Mouse (Mus musculus) midbrain, embryonic 12.5 days (tissue): ENCODE measurements around the gene Aurkaip1. TPM values are rescaled to one million over a fixed set of nuclear protein-coding genes. Genes with fewer than 3 reads are reported as not detected.
A peak's percentile ranks its signal among the peaks of the same experiment; 100 is the strongest.

Experiments used
- ATAC-seq: fragments of 200-750 bp; cut with Nextera tagmentation; 2 replicates; pipeline ENCODE4 v1.8.0; 2017; ENCODE audit warnings: low read depth, moderate TSS enrichment, moderate library complexity; ENCODE audit not compliant: low FRiP score
- H3K27ac ChIP-seq: fragments of 300-500 bp; sonication (generic); replicated peaks from 2 replicates; pipeline ENCODE4 v1.5.1; 2016; ENCODE audit warnings: mild to moderate bottlenecking
- H3K27me3 ChIP-seq: fragments of 300-500 bp; sonication (generic); 2 replicates; pipeline ENCODE4 v1.6.1; 2016; ENCODE audit warnings: mild to moderate bottlenecking
- H3K36me3 ChIP-seq: fragments of 300-500 bp; sonication (generic); 2 replicates; pipeline ENCODE4 v1.6.1; 2016
- H3K4me1 ChIP-seq: fragments of 300-500 bp; sonication (generic); 2 replicates; pipeline ENCODE4 v1.6.1; 2016
- H3K4me2 ChIP-seq: fragments of 300-500 bp; sonication (generic); replicated peaks from 2 replicates; pipeline ENCODE4 v1.6.1; 2016; ENCODE audit warnings: mild to moderate bottlenecking, moderate library complexity
- H3K4me3 ChIP-seq: fragments of 300-500 bp; sonication (generic); 2 replicates; pipeline ENCODE4 v1.5.1; 2016; ENCODE audit warnings: mild to moderate bottlenecking
- H3K9ac ChIP-seq: fragments of 300-500 bp; sonication (generic); replicated peaks from 2 replicates; pipeline ENCODE4 v1.6.1; 2016; ENCODE audit warnings: mild to moderate bottlenecking, moderate library complexity
- H3K9me3 ChIP-seq: fragments of 300-500 bp; sonication (generic); 2 replicates; pipeline ENCODE4 v1.6.1; 2016; ENCODE audit warnings: mild to moderate bottlenecking
- WGBS: fragments of 180-500 bp; shearing (Covaris S2); methylation state at CpG from one replicate; pipeline ENCODE4 v1.1.7; 2016; 5-methylcytosine and 5-hydroxymethylcytosine counted together
- polyA plus RNA-seq: library from polyadenylated mRNA; unstranded; fragments of >200 nt; fragmentation: Nextera tagmentation; extraction: Ambion mirVana; gene quantifications from 2 replicates; pipeline ENCODE4 v1.2.1, GENCODE M21; 2016

Gene Aurkaip1
- polyA plus RNA-seq, 1 experiment from 2014 or later: 136 TPM

DNA sequence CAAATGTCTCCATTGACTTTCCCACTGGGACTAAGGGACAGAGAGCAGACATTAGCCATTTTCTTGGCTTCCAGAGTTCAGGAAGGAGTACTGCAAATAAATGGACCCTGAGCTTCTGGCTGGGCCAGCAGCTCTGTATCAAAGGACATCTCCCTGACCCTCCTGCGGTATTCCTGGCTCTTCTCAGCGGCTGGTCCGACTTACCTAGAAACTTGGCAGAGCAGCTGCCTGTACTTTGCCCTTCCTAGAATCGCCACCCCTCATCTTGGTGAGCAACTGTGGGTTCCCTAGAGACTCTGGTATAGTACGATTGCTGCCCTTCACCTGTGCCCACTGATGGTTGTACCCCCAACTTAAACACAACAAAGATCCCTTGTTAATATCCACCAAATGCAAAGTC lies 12.2 kb downstream of the Aurkaip1 start:
- Histone ChIP-seq H3K4me3 (no peak overlapping the region), H3K9me3 (no peaks in the 10 kb centered on the region), H3K4me2 (no peak overlapping the region), H3K27ac (no peak overlapping the region), H3K9ac (no peak overlapping the region), H3K27me3 (peaks cover 14% of the 10 kb centered on the region), H3K4me1 (peaks cover 40% of the 10 kb centered on the region), H3K36me3 (0 out of 2 replicates have a peak, but pooled peaks cover 5% of the 10 kb centered on the region)
- ATAC-seq: no peak
- 95% methylated on average over 5 of the region's 5 CpGs for WGBS

DNA sequence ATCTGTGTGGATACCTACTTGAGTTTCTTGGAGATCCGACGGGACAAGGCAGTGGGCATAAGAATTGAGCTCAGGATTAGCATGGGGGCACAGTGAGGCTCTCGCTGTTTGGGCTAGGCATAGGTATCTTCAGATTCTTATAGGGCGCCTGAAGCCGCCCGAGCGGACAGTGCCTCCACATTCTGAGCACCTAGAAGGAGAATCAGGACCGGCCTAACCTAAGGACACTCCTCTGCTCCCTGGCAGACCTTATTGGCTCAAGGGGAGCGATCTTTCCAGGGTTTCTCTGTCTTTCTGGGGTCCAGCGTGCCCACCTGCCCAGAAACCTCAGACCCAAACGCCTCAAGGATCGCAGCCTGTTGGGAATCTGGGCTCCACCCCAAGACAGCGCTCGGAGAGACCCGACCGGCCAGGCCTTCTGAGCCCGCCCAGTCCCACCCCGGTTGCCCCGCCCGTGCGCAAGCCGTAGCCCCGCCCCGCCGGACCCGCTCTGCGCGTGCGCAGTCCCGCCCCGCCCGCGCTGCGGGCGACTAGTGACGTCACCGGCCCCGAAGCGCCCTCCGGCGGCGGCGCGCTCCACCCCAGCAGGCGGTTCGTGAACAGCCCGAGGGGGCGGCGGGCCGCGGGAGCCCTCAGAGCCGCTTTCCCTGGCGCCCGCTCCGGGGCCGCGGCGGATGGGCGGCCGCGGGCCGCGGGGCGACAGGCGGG lies 16.0 kb downstream of the Aurkaip1 start, which contains the start of gene Dvl1:
Gene Dvl1 (plus strand): TSS at position 532 of the 708 bp plus-strand sequence.
- H3K9ac ChIP-seq: peak within 1 kb of the TSS; percentile 90
- ATAC-seq: peak; percentile 91
- peak within 1 kb of the TSS; percentile 96 for H3K4me2 ChIP-seq
- H3K27me3 ChIP-seq: peaks cover under 1% of the 10 kb centered on the region
- no peaks in the 10 kb centered on the region for H3K9me3 ChIP-seq
- WGBS: 3% methylated on average over 35 of the region's 65 CpGs
- H3K4me1 ChIP-seq: peaks cover 31% of the 10 kb centered on the region
- H3K27ac ChIP-seq: peak within 1 kb of the TSS; percentile 77
- H3K4me3 ChIP-seq: peak within 1 kb of the TSS; percentile 85
- H3K36me3 ChIP-seq: 0 out of 2 replicates have a peak, but pooled peaks cover 5% of the 10 kb centered on the region

DNA sequence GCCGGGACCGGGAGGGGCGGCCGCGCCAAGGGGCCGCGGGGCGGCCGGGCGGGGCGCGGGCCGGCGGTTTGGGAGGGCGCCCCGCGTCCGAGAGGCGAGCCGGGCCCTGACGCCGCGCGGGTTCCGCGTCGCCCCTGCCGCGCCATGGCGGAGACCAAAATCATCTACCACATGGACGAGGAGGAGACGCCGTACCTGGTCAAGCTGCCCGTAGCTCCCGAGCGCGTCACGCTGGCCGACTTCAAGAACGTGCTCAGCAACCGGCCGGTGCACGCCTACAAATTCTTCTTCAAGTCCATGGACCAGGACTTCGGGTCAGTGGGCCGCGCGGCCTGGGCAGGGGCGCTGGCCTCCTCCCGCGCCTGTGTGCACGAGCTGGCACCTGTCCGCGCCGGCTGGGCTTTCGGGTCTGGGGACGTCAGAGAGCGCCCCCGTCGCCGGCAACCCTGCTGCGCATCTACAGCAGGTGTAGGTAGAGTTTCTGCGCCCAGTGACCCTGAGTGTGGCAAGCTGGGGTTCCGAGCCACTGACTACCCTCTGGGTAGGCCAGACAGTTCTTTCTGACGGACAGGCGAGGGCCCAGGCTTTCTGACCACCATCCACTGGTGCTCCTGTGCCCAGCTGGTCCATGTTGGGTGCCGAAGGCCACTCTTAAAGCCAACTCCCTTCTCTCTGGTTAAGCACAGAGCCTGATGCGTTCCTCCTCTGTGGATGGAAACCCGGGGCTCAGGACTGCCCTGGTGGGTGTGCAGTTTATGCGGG lies 16.7 kb downstream of the Aurkaip1 start:
- Histone ChIP-seq H3K4me1 (peaks cover 31% of the 10 kb centered on the region), H3K27me3 (no peaks in the 10 kb centered on the region), H3K4me2 (peak overlapping the region; percentile 96), H3K27ac (peak overlapping the region; percentile 69), H3K9ac (peak overlapping the region; percentile 90), H3K9me3 (no peaks in the 10 kb centered on the region), H3K36me3 (0 out of 2 replicates have a peak, but pooled peaks cover 5% of the 10 kb centered on the region), H3K4me3 (peak overlapping the region; percentile 85)
- ATAC-seq: peak; percentile 32
- 2% methylated on average over 41 of the region's 69 CpGs for WGBS

DNA sequence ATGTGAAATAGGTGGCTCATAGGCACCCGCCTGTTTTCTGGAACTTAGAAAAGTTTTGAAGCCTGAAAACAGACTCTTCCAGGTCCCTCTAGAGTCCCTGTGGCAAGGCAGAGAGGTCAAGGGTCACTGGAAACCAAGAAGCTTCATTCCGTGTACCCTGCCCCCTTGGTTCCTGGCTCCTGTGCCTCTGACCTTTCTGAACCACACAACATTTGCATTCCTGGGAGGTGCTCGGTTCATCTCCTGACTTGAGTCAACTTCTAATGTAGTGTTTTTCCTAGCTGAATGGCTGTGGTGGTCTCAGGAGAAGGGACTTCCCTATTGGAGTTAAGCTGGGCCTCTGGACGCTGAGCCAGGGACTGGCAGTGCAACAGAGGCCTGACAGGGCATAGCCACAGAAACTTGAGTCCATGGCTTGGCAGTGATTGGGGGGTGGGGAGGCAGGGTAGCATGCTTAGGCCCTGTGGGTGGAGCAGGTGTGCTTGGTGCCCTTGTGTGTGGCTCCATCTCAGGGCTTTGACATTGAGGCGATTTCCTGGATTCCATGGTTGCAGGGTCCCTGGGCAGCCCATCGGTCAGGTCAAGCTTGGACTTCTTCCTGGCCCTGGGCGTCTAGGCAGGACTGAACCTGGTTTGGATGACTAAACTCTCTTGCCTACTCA lies 17.5 kb downstream of the Aurkaip1 start:
- H3K36me3 ChIP-seq: peaks cover 12% of the 10 kb centered on the region; the same call in 1 of the 2 replicates
- no peaks in the 10 kb centered on the region for H3K9me3 ChIP-seq
- H3K27me3 ChIP-seq: no peaks in the 10 kb centered on the region
- WGBS: 59% methylated on average over 7 of the region's 7 CpGs
- no peak overlapping the region for H3K27ac ChIP-seq
- peak overlapping the region; percentile 85 for H3K4me3 ChIP-seq
- peak overlapping the region; percentile 96 for H3K4me2 ChIP-seq
- no peak for ATAC-seq
- H3K4me1 ChIP-seq: peaks cover 31% of the 10 kb centered on the region
- H3K9ac ChIP-seq: peak overlapping the region; percentile 90

DNA sequence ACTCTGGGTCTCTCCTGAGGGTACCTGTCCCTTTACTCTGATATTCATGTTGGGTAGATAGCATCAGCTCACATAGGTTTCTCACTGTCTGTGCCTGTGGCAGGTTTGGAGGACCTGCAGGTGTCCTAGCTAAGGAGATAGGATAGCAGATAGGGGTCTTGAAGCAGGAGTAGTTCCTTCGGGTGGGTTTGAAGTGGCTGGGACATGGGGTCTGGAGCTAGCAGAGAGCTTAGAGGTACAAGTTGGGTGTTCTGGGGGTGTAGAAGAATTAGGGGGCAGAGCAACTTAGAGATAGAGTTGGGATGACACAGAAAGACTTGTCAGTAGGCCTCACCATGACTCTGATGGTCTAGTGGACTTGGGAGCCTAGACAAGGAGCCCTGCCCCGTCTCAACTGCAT lies 18.3 kb downstream of the Aurkaip1 start:
- Histone ChIP-seq H3K4me2 (peak overlapping the region; percentile 96; the same call in 1 of the 2 replicates), H3K9me3 (no peaks in the 10 kb centered on the region), H3K27me3 (no peaks in the 10 kb centered on the region), H3K27ac (no peak overlapping the region), H3K9ac (0 out of 2 replicates have a peak overlapping the region, but pooled peaks have one; percentile 90), H3K4me1 (peaks cover 31% of the 10 kb centered on the region), H3K36me3 (peaks cover 20% of the 10 kb centered on the region), H3K4me3 (peak overlapping the region; percentile 85; the same call in 1 of the 2 replicates)
- WGBS: 89% methylated on average over 2 of the region's 2 CpGs
- no peak for ATAC-seq

DNA sequence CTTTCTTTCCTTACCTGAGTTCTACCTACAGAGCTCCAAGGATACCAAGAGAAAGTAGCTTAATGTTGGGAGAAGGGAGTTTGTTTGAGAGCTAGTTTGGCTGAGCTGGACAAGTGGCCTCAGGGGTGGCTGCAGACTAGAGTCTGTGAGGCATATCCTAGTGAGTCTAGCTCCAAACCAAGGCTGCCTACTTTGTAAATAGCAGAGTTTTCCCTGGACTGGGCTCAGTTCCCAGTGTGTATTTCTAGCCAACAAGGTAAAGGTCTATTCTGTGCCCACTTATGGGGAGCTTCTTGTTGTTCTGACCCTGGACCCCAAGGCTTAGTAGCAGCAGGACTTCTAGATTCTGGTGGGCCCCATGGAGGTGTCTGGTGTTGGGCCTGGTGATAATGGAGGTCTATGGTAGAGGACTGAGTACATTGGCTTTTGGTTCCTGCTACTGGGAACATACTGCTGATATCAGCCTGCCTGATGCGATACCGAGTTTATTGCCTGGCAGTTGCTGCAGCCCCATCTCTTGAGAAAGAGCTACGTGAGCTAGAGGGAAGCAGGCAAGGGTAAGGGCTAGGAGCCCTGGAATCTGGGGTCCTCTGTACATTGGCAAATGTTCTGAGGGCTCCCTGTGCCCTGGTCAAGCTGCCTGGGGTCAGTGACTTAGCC lies 18.9 kb downstream of the Aurkaip1 start:
- Histone ChIP-seq H3K4me1 (peaks cover 31% of the 10 kb centered on the region), H3K36me3 (peaks cover 26% of the 10 kb centered on the region), H3K9ac (no peak overlapping the region), H3K4me3 (no peak overlapping the region), H3K27me3 (no peaks in the 10 kb centered on the region), H3K9me3 (no peaks in the 10 kb centered on the region), H3K4me2 (0 out of 2 replicates have a peak overlapping the region, but pooled peaks have one; percentile 96), H3K27ac (no peak overlapping the region)
- ATAC-seq: no peak
- 93% methylated on average over 3 of the region's 3 CpGs for WGBS

DNA sequence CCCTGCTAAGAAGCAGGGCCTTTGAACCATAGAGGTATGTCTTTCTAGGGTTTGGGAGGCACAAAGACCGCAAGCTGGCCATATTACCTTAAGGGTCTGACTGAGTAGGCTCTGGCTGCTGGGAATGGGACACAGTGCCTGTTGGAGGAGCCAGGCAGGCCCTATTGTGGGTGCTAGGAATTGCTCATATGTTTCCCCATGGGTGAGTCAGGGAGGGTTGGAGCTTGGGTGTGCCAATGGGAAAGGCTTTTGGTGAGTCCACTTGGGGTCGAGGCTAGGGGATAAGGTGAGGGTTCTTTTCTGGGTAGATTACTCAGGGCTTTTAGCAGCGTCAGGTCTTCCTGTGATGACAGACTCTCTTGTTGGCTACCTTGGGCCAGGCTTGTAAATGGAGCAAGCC lies 20.3 kb downstream of the Aurkaip1 start:
- no peak overlapping the region for H3K4me2 ChIP-seq
- H3K4me1 ChIP-seq: peaks cover 29% of the 10 kb centered on the region
- H3K27me3 ChIP-seq: no peaks in the 10 kb centered on the region
- WGBS: 88% methylated on average over 3 of the region's 3 CpGs
- H3K36me3 ChIP-seq: peaks cover 40% of the 10 kb centered on the region
- H3K9ac ChIP-seq: peak overlapping the region; percentile 6; the same call in 1 of the 2 replicates
- no peak overlapping the region for H3K4me3 ChIP-seq
- H3K9me3 ChIP-seq: no peaks in the 10 kb centered on the region
- H3K27ac ChIP-seq: no peak overlapping the region
- ATAC-seq: no peak

DNA sequence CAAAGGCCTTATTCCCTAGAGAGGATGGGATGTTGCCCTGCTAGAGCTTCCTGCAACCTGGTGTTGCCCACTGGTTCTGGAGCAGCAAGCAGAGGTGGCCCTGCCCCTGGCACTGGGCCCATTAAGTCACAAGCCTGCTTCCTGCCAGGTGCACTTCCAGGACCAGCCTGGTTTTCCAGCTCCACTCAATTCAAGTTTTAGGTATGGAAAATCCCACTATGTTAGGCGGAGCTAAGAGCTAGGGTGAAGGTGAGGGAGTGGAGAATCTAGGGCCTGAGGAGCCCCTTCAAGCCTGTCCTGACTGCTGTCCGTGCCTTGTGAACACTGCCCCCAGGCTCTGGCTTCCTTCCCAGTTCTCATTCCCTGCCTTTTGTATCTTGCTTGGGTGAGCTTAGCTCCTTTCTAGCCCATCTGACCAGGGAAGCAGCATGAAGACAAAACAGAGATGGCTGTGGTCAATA lies 20.9 kb downstream of the Aurkaip1 start:
- no peak overlapping the region for H3K27ac ChIP-seq
- no peaks in the 10 kb centered on the region for H3K27me3 ChIP-seq
- H3K4me3 ChIP-seq: no peak overlapping the region
- H3K4me2 ChIP-seq: no peak overlapping the region
- no peak for ATAC-seq
- no peaks in the 10 kb centered on the region for H3K9me3 ChIP-seq
- WGBS: 86% methylated on average over 2 of the region's 2 CpGs
- H3K9ac ChIP-seq: no peak overlapping the region
- H3K36me3 ChIP-seq: peaks cover 46% of the 10 kb centered on the region
- H3K4me1 ChIP-seq: peaks cover 23% of the 10 kb centered on the region

DNA sequence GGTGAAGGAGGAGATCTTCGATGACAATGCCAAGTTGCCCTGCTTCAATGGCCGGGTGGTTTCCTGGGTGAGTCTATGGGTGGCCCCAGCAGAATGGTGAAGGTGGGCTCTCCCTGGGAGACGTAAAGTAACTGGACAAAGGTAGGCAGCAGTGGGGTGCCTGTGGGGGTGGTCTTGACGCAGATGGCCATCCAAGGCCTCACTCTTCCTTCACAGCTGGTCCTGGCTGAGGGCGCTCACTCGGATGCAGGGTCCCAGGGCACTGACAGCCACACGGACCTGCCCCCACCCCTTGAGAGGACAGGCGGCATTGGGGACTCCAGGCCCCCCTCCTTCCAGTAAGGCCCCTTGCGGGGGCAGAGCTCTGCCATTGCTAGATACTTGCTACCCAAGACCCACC lies 22.3 kb downstream of the Aurkaip1 start:
- ATAC-seq: no peak
- H3K9me3 ChIP-seq: no peaks in the 10 kb centered on the region
- H3K4me3 ChIP-seq: no peak overlapping the region
- H3K36me3 ChIP-seq: peaks cover 61% of the 10 kb centered on the region
- no peak overlapping the region for H3K27ac ChIP-seq
- H3K4me2 ChIP-seq: no peak overlapping the region
- WGBS: 95% methylated on average over 9 of the region's 9 CpGs
- H3K27me3 ChIP-seq: no peaks in the 10 kb centered on the region
- peaks cover 16% of the 10 kb centered on the region for H3K4me1 ChIP-seq
- H3K9ac ChIP-seq: no peak overlapping the region

DNA sequence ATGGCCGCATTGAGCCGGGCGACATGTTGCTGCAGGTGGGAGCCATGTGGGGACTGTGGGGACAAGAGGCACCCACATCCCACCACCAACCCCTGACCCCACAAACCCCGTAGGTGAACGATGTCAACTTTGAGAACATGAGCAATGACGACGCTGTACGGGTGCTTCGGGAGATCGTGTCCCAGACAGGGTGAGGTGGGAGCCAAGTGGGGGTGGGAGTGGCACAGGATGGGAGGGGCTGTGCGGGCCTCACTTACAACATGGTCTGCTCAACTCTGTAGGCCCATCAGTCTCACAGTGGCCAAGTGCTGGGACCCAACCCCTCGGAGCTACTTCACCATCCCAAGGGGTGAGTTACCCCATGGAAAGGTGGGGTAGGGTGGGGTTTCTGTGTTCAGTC lies 23.9 kb downstream of the Aurkaip1 start:
- 89% methylated on average over 12 of the region's 12 CpGs for WGBS
- no peaks in the 10 kb centered on the region; the same call in 1 of the 2 replicates for H3K4me1 ChIP-seq
- H3K9me3 ChIP-seq: no peaks in the 10 kb centered on the region
- H3K27ac ChIP-seq: no peak overlapping the region
- no peaks in the 10 kb centered on the region for H3K27me3 ChIP-seq
- H3K36me3 ChIP-seq: peaks cover 76% of the 10 kb centered on the region
- no peak overlapping the region for H3K4me2 ChIP-seq
- no peak overlapping the region for H3K9ac ChIP-seq
- no peak for ATAC-seq
- no peak overlapping the region for H3K4me3 ChIP-seq

DNA sequence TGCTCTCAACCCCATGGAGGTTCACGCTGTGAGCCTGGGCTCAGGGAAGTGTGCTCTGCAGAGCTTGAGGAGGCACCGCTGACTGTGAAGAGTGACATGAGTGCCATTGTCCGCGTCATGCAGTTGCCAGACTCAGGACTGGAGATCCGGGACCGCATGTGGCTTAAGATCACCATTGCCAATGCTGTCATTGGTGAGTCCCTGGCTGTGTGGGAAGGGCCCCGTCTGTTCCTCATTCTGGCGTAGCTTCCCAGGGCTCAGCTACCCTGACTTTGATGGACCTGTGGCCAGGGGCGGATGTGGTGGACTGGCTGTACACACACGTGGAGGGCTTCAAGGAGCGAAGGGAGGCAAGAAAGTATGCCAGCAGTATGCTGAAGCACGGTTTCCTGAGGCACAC lies 25.0 kb downstream of the Aurkaip1 start:
- H3K27me3 ChIP-seq: no peaks in the 10 kb centered on the region
- peaks cover 86% of the 10 kb centered on the region for H3K36me3 ChIP-seq
- H3K9me3 ChIP-seq: no peaks in the 10 kb centered on the region
- H3K27ac ChIP-seq: no peak overlapping the region
- no peak overlapping the region for H3K4me3 ChIP-seq
- WGBS: 92% methylated on average over 12 of the region's 12 CpGs
- ATAC-seq: no peak
- H3K9ac ChIP-seq: no peak overlapping the region
- H3K4me1 ChIP-seq: no peaks in the 10 kb centered on the region
- H3K4me2 ChIP-seq: no peak overlapping the region
